Mouse (Mus musculus) subcutaneous adipose tissue, adult 2 months (tissue): ENCODE results near the gene Jchain. TPM values are rescaled to one million over a fixed set of nuclear protein-coding genes. Genes with fewer than 3 reads are reported as not detected.

Experiments
- polyA plus RNA-seq: library from polyadenylated mRNA; depleted of rRNA; stranded (reverse); fragments of >200 nt; gene quantifications from 2 replicates; pipeline ENCODE4 v1.2.3, GENCODE M21; 2012; ENCODE audit warnings: low replicate concordance; rRNA removed

Jchain gene
- 1.5 and 16.9 TPM in 2 replicates for polyA plus RNA-seq

GRCm38 (mm10) chr5:88527657-88528056 is at the start of gene Jchain:
Jchain (minus strand) TSS chr5:88527891.

GRCm38 (mm10) chr5:88564501-88565147 is 36.9 kb upstream of the Jchain start, which contains the start of gene Rufy3:
Rufy3 (plus strand) TSS chr5:88565040.

GRCm38 (mm10) chr5:88554086-88554886 is 26.6 kb upstream of the Jchain start, which contains the start of gene Utp3:
Utp3 (plus strand) TSS chr5:88554462.

GRCm38 (mm10) chr5:88487675-88488074 is 40.0 kb downstream of the Jchain start, which contains the start of gene Enam:
Enam (plus strand) TSS chr5:88487975.

Other genes starting within 250 kb of the Jchain start
- gene Prol1, start 210.6 kb downstream of the Jchain start, polyA plus RNA-seq = not detected in 2 replicates
- not detected in 2 replicates for gene Amtn, start 151.8 kb downstream of the Jchain start, polyA plus RNA-seq
- gene Ambn, start 71.9 kb downstream of the Jchain start, polyA plus RNA-seq = not detected in 2 replicates
- not detected in 2 replicates for gene Enam, start 39.9 kb downstream of the Jchain start, polyA plus RNA-seq
- 8.0 and 15.9 TPM in 2 replicates for gene Utp3, start 26.6 kb upstream of the Jchain start, polyA plus RNA-seq
- gene Rufy3, start 37.1 kb upstream of the Jchain start, polyA plus RNA-seq = 5.4 and 8.7 TPM in 2 replicates
- gene Grsf1, start 148.3 kb upstream of the Jchain start, polyA plus RNA-seq = 22.5 and 32.8 TPM in 2 replicates
- 3.9 and 8.6 TPM in 2 replicates for gene Mob1b, start 193.0 kb upstream of the Jchain start, polyA plus RNA-seq
- gene Dck, start 237.1 kb upstream of the Jchain start, polyA plus RNA-seq = 3.5 and 5.1 TPM in 2 replicates